In the genomic region with DNA sequence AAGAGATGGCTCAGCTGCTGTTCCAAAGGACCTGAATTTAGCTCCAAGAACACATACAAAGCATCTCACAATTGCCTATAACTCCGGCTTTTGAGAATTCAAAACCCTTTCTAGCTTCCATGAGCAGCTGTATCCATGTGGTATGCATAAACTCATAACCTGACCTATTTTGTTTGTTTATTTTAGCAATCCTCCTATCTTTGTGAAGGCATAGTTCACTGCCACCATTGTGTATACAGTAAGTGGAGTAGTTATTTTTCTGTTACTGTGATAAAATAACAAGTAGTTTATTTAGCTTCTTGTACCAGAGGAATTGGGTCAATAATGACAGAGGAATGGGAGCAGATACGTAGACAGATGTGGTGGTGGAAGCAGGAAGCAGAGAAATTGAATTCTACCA, we compare ENCODE assay signal across 24 mouse cellular contexts.
"Had no signal": no experiment of that assay in that cellular context is flagged by ENCODE, and none has a peak within 500 bp of the region (broad histone marks: within the 10 kb centered on the region; RNA-seq: fewer than 3 reads in every experiment).

No protein-coding gene starts in this region.

- H3K27ac ChIP-seq: heart, adult 2 months; heart, embryonic 13.5 days; heart, embryonic 15.5 days; hindbrain, embryonic 13.5 days; hindbrain, embryonic 15.5 days; hindbrain, postnatal 0 days; kidney, embryonic 15.5 days; layer of hippocampus, adult 2 months; left cerebral cortex, adult 2 months; limb, embryonic 10.5 days; limb, embryonic 12.5 days had no signal

- H3K9ac ChIP-seq: forebrain, postnatal 0 days; heart, embryonic 13.5 days; heart, embryonic 15.5 days; hindbrain, embryonic 13.5 days; hindbrain, embryonic 15.5 days; kidney, embryonic 15.5 days; limb, embryonic 12.5 days had no signal

- DNase-seq: forebrain, postnatal 0 days; gastrocnemius, postnatal 14 days; gastrocnemius, postnatal 36 days; heart, adult 11 months; heart, adult 2 months; heart, postnatal 14 days; heart, postnatal 36 days; kidney, adult 18-20 months; kidney, adult 8-10 months; kidney, postnatal 25 days; kidney, postnatal 4 days; liver had no signal

- H3K27me3 ChIP-seq: heart, embryonic 13.5 days; heart, embryonic 15.5 days; hindbrain, embryonic 13.5 days; hindbrain, embryonic 15.5 days; kidney, embryonic 15.5 days; limb, embryonic 12.5 days had no signal

- H3K36me3 ChIP-seq: heart, embryonic 13.5 days; heart, embryonic 15.5 days; hindbrain, embryonic 13.5 days; hindbrain, embryonic 15.5 days; kidney, embryonic 15.5 days; limb, embryonic 10.5 days; limb, embryonic 12.5 days had no signal

- H3K4me2 ChIP-seq: heart, embryonic 11.5 days; heart, embryonic 13.5 days; heart, embryonic 15.5 days; hindbrain, embryonic 13.5 days; hindbrain, embryonic 15.5 days; kidney, embryonic 15.5 days; limb, embryonic 12.5 days; liver, embryonic 11.5 days had no signal

- H3K4me3 ChIP-seq: heart, adult 2 months; heart, embryonic 13.5 days; heart, embryonic 15.5 days; hindbrain, embryonic 13.5 days; hindbrain, embryonic 15.5 days; kidney, embryonic 15.5 days; layer of hippocampus, adult 2 months; left cerebral cortex, adult 2 months; limb, embryonic 10.5 days; limb, embryonic 12.5 days had no signal

- H3K4me1 ChIP-seq: heart, embryonic 13.5 days; heart, embryonic 15.5 days; hindbrain, embryonic 13.5 days; hindbrain, embryonic 15.5 days; kidney, embryonic 15.5 days; limb, embryonic 10.5 days; limb, embryonic 12.5 days had no signal

- ATAC-seq: forebrain, postnatal 0 days; hindbrain, postnatal 0 days had no signal

- H3K9me3 ChIP-seq: heart, embryonic 13.5 days; heart, embryonic 15.5 days; hindbrain, embryonic 13.5 days; hindbrain, embryonic 15.5 days; kidney, embryonic 15.5 days; limb, embryonic 10.5 days; limb, embryonic 12.5 days had no signal
